Mouse (Mus musculus) ovary, postnatal 36 days (tissue): ENCODE results near the gene Mfsd2a.
A peak's percentile ranks its signal among the peaks of the same experiment; 100 is the strongest.
"Not testable (repeated sequence)": the region's sequence is repeated elsewhere in the genome, so short reads cannot be mapped to it uniquely, and the experiment has no call there.

ENCODE experiments used
- DNase-seq: peaks from one replicate; pipeline ENCODE4 v3.0.0; 2022; ENCODE audit warnings: low spot score, mixed read lengths

The Mfsd2a gene

GRCm38 (mm10) chr4:122961100-122961567, at the start of gene Mfsd2a:
Mfsd2a (minus strand) TSS chr4:122961188.
- DNase-seq: peak; percentile 82

- DNase-seq: no peak
These were observed 44.3 kb upstream of the Mfsd2a start for GRCm38 (mm10) chr4:123005054-123005966.

- DNase-seq: no peak
These were observed 39.8 kb upstream of the Mfsd2a start for GRCm38 (mm10) chr4:123000617-123001342.

GRCm38 (mm10) chr4:123000130-123000529, 39.1 kb upstream of the Mfsd2a start:
- DNase-seq: no peak

GRCm38 (mm10) chr4:122999263-122999691, 38.3 kb upstream of the Mfsd2a start:
- no peak for DNase-seq

GRCm38 (mm10) chr4:122998537-122999262, 37.7 kb upstream of the Mfsd2a start:
- DNase-seq: no peak

GRCm38 (mm10) chr4:122996618-122997381, 35.8 kb upstream of the Mfsd2a start:
- DNase-seq: peak; percentile 45

GRCm38 (mm10) chr4:122996221-122996617, 35.2 kb upstream of the Mfsd2a start:
- DNase-seq: peak; percentile 68

- DNase-seq: peak; percentile 85
These were observed 34.6 kb upstream of the Mfsd2a start, which contains the start of gene Mycl for GRCm38 (mm10) chr4:122995404-122996220. Mycl (plus strand) TSS chr4:122995652.

GRCm38 (mm10) chr4:122992276-122992675, 31.3 kb upstream of the Mfsd2a start:
- DNase-seq: no peak

GRCm38 (mm10) chr4:122991177-122991576, 30.2 kb upstream of the Mfsd2a start:
- no peak for DNase-seq

GRCm38 (mm10) chr4:122988004-122988403, 27.0 kb upstream of the Mfsd2a start:
- not testable (repeated sequence) for DNase-seq

- DNase-seq: peak; percentile 55
These were observed 26.4 kb upstream of the Mfsd2a start for GRCm38 (mm10) chr4:122987421-122987820.

GRCm38 (mm10) chr4:122985110-122985509, 24.1 kb upstream of the Mfsd2a start:
- DNase-seq: no peak

GRCm38 (mm10) chr4:122983486-122984261, 22.7 kb upstream of the Mfsd2a start:
- DNase-seq: no peak

GRCm38 (mm10) chr4:122982537-122982936, 21.5 kb upstream of the Mfsd2a start:
- DNase-seq: no peak

GRCm38 (mm10) chr4:122981930-122982329, 20.9 kb upstream of the Mfsd2a start:
- DNase-seq: no peak

GRCm38 (mm10) chr4:122981238-122981637, 20.2 kb upstream of the Mfsd2a start:
- no peak for DNase-seq

- DNase-seq: no peak
These were observed 19.7 kb upstream of the Mfsd2a start for GRCm38 (mm10) chr4:122980684-122981083.

- no peak for DNase-seq
These were observed 18.8 kb upstream of the Mfsd2a start for GRCm38 (mm10) chr4:122979826-122980225.
